Mouse (Mus musculus) kidney, postnatal 10 days (tissue): ENCODE results near the gene Upk2.

ENCODE experiments used
- DNase-seq: peaks from one replicate; pipeline ENCODE4 v3.0.0; 2021; ENCODE audit warnings: mixed read lengths

Gene Upk2

GRCm38 (mm10) chr9:44487441-44487840, 32.7 kb upstream of the Upk2 start:
- DNase-seq = peak; percentile 79

DNA sequence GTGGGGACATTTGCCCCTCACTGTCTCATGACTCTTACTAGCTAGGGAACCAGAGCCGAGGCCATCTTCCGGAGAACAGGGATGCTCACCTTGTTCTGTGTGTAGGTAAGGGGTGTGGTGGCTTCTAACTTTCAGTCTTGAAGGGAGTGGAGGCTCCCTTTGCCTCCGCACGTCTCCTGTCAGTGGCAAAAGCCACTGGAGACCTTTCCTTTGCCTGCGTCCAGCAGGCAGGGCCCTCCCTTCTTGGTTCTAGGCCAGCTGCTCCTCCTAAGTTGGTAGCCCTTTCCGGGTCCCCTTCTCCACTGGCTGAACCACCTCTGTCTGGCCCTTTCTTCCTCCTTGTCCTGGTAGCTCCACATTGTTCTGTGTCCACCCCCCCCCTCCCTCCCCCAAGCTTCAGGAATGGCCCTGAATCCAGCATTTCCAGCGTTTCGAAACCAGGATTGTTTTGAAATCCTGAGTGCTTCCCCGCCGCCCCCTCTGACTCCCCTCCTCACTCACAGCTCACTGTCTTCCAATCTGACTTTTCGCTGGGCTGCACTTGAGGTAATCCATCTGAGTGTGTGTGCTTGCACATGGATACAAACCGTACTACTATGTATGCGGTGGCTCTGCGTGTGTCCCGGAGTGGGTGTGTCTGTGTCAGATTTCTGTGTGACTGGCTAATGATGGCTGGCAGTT, 32.1 kb upstream of the Upk2 start:
- DNase-seq = peak; percentile 76

DNA sequence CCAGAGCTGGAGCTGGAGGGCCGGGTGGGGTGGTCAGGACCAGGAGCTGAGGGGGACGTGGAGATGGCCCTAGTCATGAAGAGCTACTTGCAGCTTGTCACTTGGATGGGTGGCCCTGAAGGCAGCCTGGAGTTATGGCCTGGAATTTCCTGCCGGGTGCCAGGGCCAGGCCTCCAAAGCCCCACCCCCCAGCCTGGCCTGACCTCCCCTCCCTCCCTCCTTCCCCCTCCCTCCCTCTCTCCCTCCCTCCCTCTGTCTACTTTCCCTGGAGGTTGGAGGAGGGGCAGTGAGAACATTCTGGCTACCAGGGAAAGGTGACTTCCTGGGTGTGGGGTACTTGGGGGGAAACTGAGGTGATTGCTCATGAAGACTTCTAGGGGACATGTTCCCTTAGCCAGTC, 31.6 kb upstream of the Upk2 start:
- DNase-seq = peak; percentile 83

DNA sequence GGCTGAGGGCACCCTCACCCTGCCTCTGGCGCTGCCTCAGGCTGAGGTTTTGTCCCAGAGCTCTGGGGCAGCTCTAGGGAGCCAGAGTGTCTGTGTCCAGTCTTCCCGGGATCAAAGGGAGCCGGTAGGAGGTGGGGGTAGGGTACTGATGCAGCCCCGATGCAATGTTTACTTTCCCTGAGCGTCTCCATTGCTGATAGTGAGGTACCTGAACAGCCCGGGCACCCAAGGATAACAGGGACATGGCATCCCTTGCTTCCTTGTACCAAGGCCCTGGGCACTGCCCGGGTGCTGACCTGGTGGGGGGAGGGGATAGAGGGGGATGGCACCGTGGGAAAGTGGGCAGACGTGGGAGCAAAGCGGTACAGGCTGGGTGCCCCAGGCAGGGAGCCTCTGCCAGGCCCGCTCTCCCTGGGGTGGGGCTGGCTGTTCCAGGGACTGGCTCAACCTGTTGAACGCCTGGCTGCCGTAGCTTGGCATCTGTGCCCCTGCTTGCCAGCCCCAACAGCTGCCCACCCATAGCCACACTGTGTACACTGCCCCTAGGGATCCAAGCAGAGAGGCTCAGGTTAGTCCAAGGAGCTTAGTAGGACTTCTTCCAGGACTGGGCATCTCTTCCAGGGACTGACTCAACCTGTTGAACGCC, 30.9 kb upstream of the Upk2 start:
- peak; percentile 67 for DNase-seq

GRCm38 (mm10) chr9:44485105-44485515, 30.3 kb upstream of the Upk2 start:
- DNase-seq = peak; percentile 27

- DNase-seq = peak; percentile 32
Measured at GRCm38 (mm10) chr9:44484311-44485104, 29.7 kb upstream of the Upk2 start.

DNA sequence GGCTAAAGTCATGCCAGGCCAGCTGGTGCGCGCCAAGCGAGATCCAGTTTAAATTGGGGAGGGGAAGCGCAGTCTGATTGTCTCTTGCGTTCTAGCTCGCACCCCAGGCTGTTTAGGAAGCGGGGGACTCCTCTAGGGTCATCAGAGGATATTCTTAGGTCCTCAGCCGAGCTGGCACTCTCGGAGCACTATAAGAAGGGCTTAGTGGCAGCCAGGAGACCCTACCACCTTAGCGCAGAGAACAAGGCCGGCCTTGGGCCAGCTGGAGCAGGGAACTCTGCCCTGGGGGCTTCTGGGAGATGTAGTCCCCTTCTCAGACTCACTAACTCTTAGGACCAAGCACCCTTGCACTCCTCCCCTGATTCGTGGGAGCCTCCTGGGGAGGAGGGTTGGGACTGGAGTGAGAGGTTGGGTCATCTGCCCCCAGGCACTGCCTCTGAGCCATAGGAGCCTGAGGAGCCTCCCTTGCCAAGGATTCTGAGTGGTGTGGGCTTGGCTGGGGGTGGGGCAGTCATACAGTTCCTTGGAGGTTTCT, 28.8 kb upstream of the Upk2 start:
- peak; percentile 81 for DNase-seq

DNA sequence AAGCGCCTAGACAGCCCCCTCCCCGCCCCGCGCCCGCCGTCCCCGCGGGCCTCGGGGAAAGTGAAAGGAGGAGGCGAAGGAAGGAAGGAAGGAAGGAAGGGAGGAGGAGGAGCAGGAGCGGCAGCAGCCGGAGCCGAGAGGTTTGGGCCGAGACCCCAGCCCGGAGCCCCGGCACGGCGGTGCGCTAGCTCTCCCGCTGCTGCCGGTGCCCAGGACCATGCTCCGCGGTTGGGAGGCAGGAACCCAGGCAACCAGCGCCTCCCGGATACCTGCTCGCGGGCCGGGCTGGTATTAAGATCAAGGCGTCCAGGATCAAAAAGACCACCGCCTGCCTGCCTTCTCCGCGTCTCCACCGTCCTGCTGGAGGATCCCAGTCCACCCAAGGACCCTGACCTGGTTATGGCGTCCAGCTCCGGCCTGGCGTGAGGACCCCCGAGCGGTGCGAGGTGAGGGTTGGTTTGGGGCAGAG, 28.3 kb upstream of the Upk2 start:
- no peak for DNase-seq

GRCm38 (mm10) chr9:44482552-44482951, 27.8 kb upstream of the Upk2 start, which contains the start of gene Bcl9l:
TSS of gene Bcl9l (plus strand) at chr9:44482825.
- peak; percentile 97 for DNase-seq

GRCm38 (mm10) chr9:44482112-44482511, 27.3 kb upstream of the Upk2 start:
- DNase-seq = no peak

DNA sequence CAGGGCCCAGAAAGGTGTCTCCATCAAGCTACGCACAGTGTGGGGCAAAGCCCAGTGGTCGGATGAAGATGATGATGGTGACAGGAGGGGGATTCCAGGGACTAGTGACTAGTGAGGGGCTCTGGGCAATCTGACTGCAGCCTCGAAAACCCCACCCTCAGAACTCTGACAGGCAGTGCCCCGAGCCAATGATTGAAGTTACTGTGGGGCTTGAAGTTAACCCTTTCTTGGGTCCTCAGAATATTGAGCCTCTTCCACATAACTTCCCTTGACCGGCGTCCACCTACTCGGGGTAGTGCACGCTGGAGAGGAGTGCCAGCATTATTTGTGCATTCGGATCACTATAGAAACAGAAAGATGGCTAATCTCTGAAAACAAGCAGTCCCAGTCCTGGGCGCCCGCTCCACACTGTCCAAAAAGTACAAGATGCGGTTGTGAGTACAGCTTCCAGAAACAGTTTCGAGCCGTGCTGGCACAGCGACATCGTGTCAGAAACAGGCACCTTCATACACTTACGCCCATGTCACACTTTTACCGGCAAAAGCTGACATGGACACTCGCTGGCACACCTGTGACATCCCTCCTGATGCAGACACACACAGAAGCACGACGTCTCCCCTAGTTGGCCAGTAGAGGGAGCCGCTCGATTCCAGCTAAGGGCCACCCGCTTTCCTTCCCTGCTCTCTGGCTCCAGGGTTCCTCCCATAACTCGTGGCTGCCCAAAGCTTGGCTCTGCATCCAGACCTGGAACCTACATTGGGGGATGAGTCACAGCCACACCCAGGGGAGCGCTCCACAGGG, 25.1 kb upstream of the Upk2 start:
- peak; percentile 92 for DNase-seq

GRCm38 (mm10) chr9:44478959-44479605, 24.3 kb upstream of the Upk2 start:
- peak; percentile 92 for DNase-seq

DNA sequence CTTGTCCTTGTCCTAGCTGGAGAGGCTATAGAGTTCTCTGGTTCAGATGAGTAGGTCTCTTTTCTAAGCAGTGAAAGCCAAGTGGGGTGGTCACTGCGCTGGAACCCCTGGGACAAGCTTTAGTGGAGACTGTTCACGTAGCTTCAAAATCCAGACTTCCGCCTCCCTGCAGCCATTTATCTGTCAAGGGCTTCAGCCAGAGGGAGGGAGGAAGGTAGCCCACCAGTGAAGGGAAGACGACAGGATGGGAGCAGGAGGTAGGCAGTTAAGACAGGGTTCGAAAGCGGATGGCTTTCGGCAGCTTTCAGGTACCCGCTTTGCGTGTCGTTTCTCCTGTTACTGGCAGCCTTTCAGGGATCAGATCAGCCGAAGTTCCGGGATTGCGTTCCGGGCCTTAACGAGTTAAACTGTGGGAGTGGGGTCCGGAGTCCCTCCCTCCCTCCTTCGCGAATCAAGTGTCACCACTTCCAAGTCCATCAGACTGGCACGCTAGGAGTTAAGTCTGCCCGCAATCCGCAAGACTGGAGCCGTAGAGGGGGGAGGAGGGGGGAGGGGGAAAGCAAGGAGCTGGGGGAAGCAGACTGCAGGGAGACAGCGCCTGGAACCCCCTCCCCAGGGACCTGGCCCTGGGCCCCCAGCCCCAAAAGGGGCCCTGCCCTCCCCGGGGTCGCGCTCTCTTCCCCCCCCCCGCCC, 23.6 kb upstream of the Upk2 start:
- DNase-seq = peak; percentile 88

- DNase-seq = peak; percentile 69
Measured at GRCm38 (mm10) chr9:44477339-44478228, 22.8 kb upstream of the Upk2 start.

GRCm38 (mm10) chr9:44475936-44476335, 21.2 kb upstream of the Upk2 start:
- peak; percentile 40 for DNase-seq

DNA sequence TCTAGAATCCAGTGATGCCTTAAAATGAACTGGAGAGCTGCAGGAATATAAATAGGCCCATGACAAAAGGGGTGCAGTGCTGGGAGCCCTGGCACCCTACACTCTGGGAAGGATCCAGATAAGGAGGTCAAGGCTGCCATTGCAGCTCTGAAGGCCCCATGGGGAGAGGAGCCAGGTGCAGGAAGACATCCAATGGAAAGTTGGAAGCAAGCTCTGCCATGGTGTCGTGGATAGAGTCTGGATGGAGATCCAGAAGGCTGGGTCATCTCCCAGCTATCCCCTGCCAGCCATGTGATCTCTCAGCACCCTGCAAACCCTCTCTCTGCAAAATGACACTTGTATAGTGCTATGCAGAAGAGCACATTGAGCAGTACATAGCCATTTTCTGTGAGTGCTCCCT, 19.6 kb upstream of the Upk2 start:
- DNase-seq = no peak

DNA sequence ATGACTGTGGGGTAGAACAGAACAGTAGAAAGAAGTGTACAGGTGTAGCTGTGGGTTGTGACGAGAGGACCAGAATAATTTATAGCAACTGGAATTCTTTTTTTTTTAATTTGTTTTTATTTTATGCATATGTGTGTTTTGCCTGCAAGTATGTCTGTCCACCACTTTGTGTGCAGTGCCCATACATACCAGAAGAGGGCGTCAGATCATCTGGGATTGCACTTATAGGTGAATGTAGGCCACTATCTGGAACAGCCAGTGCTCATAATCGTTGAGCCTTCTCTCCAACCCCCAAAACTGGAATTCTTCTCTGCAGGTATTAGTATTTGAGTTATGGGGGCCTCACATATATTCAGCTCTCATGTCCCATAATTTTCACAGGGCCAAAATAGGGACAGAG, 18.4 kb upstream of the Upk2 start:
- peak; percentile 33 for DNase-seq

GRCm38 (mm10) chr9:44468800-44469199, 14.0 kb upstream of the Upk2 start:
- no peak for DNase-seq

DNA sequence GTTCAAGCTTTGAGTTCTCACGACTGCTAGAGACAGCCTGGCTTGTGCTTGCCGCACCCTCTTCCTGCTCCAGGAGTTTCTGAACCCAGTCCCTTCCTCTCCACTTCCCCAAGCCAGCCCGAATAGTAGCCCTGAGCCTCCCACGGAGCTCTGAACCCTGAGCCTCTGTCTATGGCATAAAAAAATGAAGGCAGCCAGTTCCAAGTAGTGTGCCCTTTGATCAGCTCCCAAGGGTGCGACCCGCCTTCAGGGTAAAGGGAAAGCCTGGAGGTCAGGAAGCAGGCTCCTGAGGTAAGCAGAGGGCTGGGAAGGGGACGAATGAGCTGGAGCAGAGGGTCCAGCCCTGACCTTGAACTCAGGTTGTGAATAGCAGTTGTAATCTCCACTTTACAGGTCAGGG, 13.4 kb upstream of the Upk2 start:
- DNase-seq = peak; percentile 29

DNA sequence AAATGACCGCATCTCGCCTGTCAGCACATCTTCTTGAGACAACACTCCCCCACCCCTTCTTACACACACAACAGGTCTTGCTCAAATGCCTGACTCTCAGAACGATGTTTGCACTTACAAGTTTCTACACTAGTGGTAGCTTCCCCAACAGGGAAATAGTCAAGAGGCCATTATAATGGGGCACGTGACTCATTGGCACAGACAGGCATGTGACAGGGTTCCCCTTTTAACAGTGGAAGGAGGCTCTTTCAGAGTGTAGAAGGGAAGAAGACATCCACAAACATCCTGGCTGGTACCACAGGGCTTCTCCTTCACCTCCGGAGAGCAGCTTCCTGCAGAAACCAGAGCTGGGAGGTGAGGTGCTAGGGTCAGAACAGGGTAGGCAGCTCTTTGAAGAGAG, 7.2 kb upstream of the Upk2 start:
- DNase-seq = no peak
